Mouse (Mus musculus) erythroblast, adult 5-6 weeks (primary cell): ENCODE data around the gene Phgr1. TPM values are rescaled to one million over a fixed set of nuclear protein-coding genes. Genes with fewer than 3 reads are reported as not detected.

Experiments
- ATAC-seq: replicated peaks from 2 replicates; pipeline ENCODE4 v1.8.0; 2016; ENCODE audit warnings: moderate number of reproducible peaks, mild to moderate bottlenecking, moderate TSS enrichment, inconsistent platforms; ENCODE audit not compliant: poor library complexity, low FRiP score, severe bottlenecking
- total RNA-seq, 2 experiments: library from RNA; stranded (forward) in 1 of 2; stranded (reverse) in 1 of 2; fragments of 150-400 nt in 1 of 2; fragments of 200-764, 138-1000 nt in 1 of 2; gene quantifications; 2 replicates each; pipeline versions ENCODE4 v1.2.3 to v1.2.4; 2015 to 2017; ENCODE audit warnings: low replicate concordance in 2 of 2

The Phgr1 gene
- total RNA-seq, 2 experiments from 2014 or later: not detected

- peak; percentile 36; the same call in 1 of the 2 replicates for ATAC-seq
These were observed 34.3 kb downstream of the Phgr1 start for GRCm38 (mm10) chr2:118806860-118807259.

GRCm38 (mm10) chr2:118810861-118811260, 38.3 kb downstream of the Phgr1 start:
- ATAC-seq: no peak

- no peak for ATAC-seq
These were observed 40.2 kb downstream of the Phgr1 start for GRCm38 (mm10) chr2:118812724-118813123.

GRCm38 (mm10) chr2:118813981-118814836, 41.6 kb downstream of the Phgr1 start, which contains the start of gene Knstrn:
Gene Knstrn, plus strand, starts transcription at chr2:118814003.
- ATAC-seq: peak; percentile 96

- no peak for ATAC-seq
These were observed 50.2 kb downstream of the Phgr1 start for GRCm38 (mm10) chr2:118822800-118823199.

- no peak for ATAC-seq
These were observed 51.8 kb downstream of the Phgr1 start for GRCm38 (mm10) chr2:118824396-118824795.

Other genes with a start within 250 kb of the Phgr1 start
- gene Bmf, start 223.1 kb upstream of the Phgr1 start, total RNA-seq (2015; ENCODE audit: low replicate concordance): 2.1 and 12.7 TPM in 2 replicates
- gene Bmf, start 223.1 kb upstream of the Phgr1 start, total RNA-seq (2017; ENCODE audit: low replicate concordance): 1.4 and 3.2 TPM in 2 replicates
- gene Bub1b, start 174.6 kb upstream of the Phgr1 start, total RNA-seq (2015; ENCODE audit: low replicate concordance): 21.7 and 41.2 TPM in 2 replicates
- 36.4 and 48.5 TPM in 2 replicates for gene Bub1b, start 174.6 kb upstream of the Phgr1 start, total RNA-seq (2017; ENCODE audit: low replicate concordance)
- gene Pak6, start 109.5 kb upstream of the Phgr1 start, total RNA-seq (2015; ENCODE audit: low replicate concordance): not detected in 2 replicates
- 0.77 TPM in 1 of 2 replicates, not detected in the other for gene Pak6, start 109.5 kb upstream of the Phgr1 start, total RNA-seq (2017; ENCODE audit: low replicate concordance)
- gene Ankrd63, start 68.8 kb upstream of the Phgr1 start, total RNA-seq (2015; ENCODE audit: low replicate concordance): 0.19 TPM in 1 of 2 replicates, not detected in the other
- 0.14 TPM in 1 of 2 replicates, not detected in the other for gene Ankrd63, start 68.8 kb upstream of the Phgr1 start, total RNA-seq (2017; ENCODE audit: low replicate concordance)
- 30.7 and 38.9 TPM in 2 replicates for gene Plcb2, start 44.3 kb upstream of the Phgr1 start, total RNA-seq (2015; ENCODE audit: low replicate concordance)
- gene Plcb2, start 44.3 kb upstream of the Phgr1 start, total RNA-seq (2017; ENCODE audit: low replicate concordance): 13.7 and 17.6 TPM in 2 replicates
- 6.5 and 10.4 TPM in 2 replicates for gene Inafm2, start 27.0 kb upstream of the Phgr1 start, total RNA-seq (2015; ENCODE audit: low replicate concordance)
- 3.5 and 4.6 TPM in 2 replicates for gene Inafm2, start 27.0 kb upstream of the Phgr1 start, total RNA-seq (2017; ENCODE audit: low replicate concordance)
- gene Ccdc9b, start 10.1 kb upstream of the Phgr1 start, total RNA-seq (2015; ENCODE audit: low replicate concordance): not detected in 2 replicates
- gene Ccdc9b, start 10.1 kb upstream of the Phgr1 start, total RNA-seq (2017; ENCODE audit: low replicate concordance): 0.17 TPM in 1 of 2 replicates, not detected in the other
- gene Disp2, start 7.0 kb downstream of the Phgr1 start, total RNA-seq (2015; ENCODE audit: low replicate concordance): not detected in 2 replicates
- 0.14 TPM in 1 of 2 replicates, not detected in the other for gene Disp2, start 7.0 kb downstream of the Phgr1 start, total RNA-seq (2017; ENCODE audit: low replicate concordance)
- gene Knstrn, start 41.2 kb downstream of the Phgr1 start, total RNA-seq (2015; ENCODE audit: low replicate concordance): 16.5 and 19.8 TPM in 2 replicates
- 51.9 and 67.3 TPM in 2 replicates for gene Knstrn, start 41.2 kb downstream of the Phgr1 start, total RNA-seq (2017; ENCODE audit: low replicate concordance)
- gene Ivd, start 89.2 kb downstream of the Phgr1 start, total RNA-seq (2015; ENCODE audit: low replicate concordance): 1.9 and 8.1 TPM in 2 replicates
- gene Ivd, start 89.2 kb downstream of the Phgr1 start, total RNA-seq (2017; ENCODE audit: low replicate concordance): 4.2 and 4.8 TPM in 2 replicates
- 1.3 and 2.3 TPM in 2 replicates for gene Bahd1, start 127.6 kb downstream of the Phgr1 start, total RNA-seq (2015; ENCODE audit: low replicate concordance)
- 3.2 and 4.3 TPM in 2 replicates for gene Bahd1, start 127.6 kb downstream of the Phgr1 start, total RNA-seq (2017; ENCODE audit: low replicate concordance)
- gene Chst14, start 153.7 kb downstream of the Phgr1 start, total RNA-seq (2015; ENCODE audit: low replicate concordance): 1.5 and 2.7 TPM in 2 replicates
- 0.43 TPM in 1 of 2 replicates, not detected in the other for gene Chst14, start 153.7 kb downstream of the Phgr1 start, total RNA-seq (2017; ENCODE audit: low replicate concordance)